Mouse (Mus musculus) cerebellum, postnatal 4 days (tissue): ENCODE data around the gene Hmgcl.
"Not testable (repeated sequence)": the region's sequence is repeated elsewhere in the genome, so short reads cannot be mapped to it uniquely, and the experiment has no call there.

Experiments used
- DNase-seq, 2 experiments: peaks; one replicate each; pipeline ENCODE4 v3.0.0; 2022; ENCODE audit warnings: low spot score in 2 of 2, mixed read lengths in 1 of 2

The Hmgcl gene

GRCm38 (mm10) chr4:135926861-135927260, 19.4 kb upstream of the Hmgcl start:
- no peak for DNase-seq

GRCm38 (mm10) chr4:135928376-135928775, 17.9 kb upstream of the Hmgcl start:
- no peak for DNase-seq

- DNase-seq: no peak
Observed at GRCm38 (mm10) chr4:135929405-135929804, 16.8 kb upstream of the Hmgcl start.

GRCm38 (mm10) chr4:135929828-135930227, 16.4 kb upstream of the Hmgcl start:
- DNase-seq: no peak

- DNase-seq: no peak
Observed at GRCm38 (mm10) chr4:135930239-135930638, 16.0 kb upstream of the Hmgcl start.

GRCm38 (mm10) chr4:135931832-135932231, 14.4 kb upstream of the Hmgcl start:
- no peak for DNase-seq

- no peak for DNase-seq
Observed at GRCm38 (mm10) chr4:135934708-135935500, 11.3 kb upstream of the Hmgcl start.

- DNase-seq: no peak
Observed at GRCm38 (mm10) chr4:135935502-135935901, 10.7 kb upstream of the Hmgcl start.

GRCm38 (mm10) chr4:135938858-135939257, 7.4 kb upstream of the Hmgcl start:
- no peak for DNase-seq

GRCm38 (mm10) chr4:135941026-135941425, 5.2 kb upstream of the Hmgcl start:
- DNase-seq: not testable (repeated sequence)

- DNase-seq: no peak
Observed at GRCm38 (mm10) chr4:135942193-135942592, 4.1 kb upstream of the Hmgcl start.

- DNase-seq: no peak
Observed at GRCm38 (mm10) chr4:135943389-135943788, 2.9 kb upstream of the Hmgcl start.

GRCm38 (mm10) chr4:135945706-135946105, 542 bp upstream of the Hmgcl start:
- no peak for DNase-seq

- DNase-seq: no peak
Observed at GRCm38 (mm10) chr4:135946659-135947301, 532 bp downstream of the Hmgcl start.

GRCm38 (mm10) chr4:135948142-135948541, 1.9 kb downstream of the Hmgcl start:
- DNase-seq: no peak

GRCm38 (mm10) chr4:135949475-135949874, 3.2 kb downstream of the Hmgcl start:
- DNase-seq: no peak

- DNase-seq: no peak
Observed at GRCm38 (mm10) chr4:135949911-135950310, 3.7 kb downstream of the Hmgcl start.

GRCm38 (mm10) chr4:135950365-135950764, 4.1 kb downstream of the Hmgcl start:
- no peak for DNase-seq

- no peak for DNase-seq
Observed at GRCm38 (mm10) chr4:135951505-135951904, 5.3 kb downstream of the Hmgcl start.

GRCm38 (mm10) chr4:135953179-135953578, 6.9 kb downstream of the Hmgcl start:
- no peak for DNase-seq

- DNase-seq: peak; percentile 62 to 79
Observed at GRCm38 (mm10) chr4:135954241-135954640, 8.0 kb downstream of the Hmgcl start.

GRCm38 (mm10) chr4:135955886-135956285, 9.6 kb downstream of the Hmgcl start:
- DNase-seq: no peak

GRCm38 (mm10) chr4:135958354-135958753, 12.1 kb downstream of the Hmgcl start:
- DNase-seq: no peak
